Mouse (Mus musculus) C2C12 (cell line): Measurements from ENCODE around the gene Ccdc107.

Source experiments
- CTCF ChIP-seq: IDR thresholded peaks from one replicate; pipeline ENCODE4 v1.5.1; 2011; ENCODE audit not compliant: control insufficient read depth, insufficient read depth, insufficient read length
- USF1 ChIP-seq: IDR thresholded peaks from one replicate; pipeline ENCODE4 v1.6.1; 2011; ENCODE audit warnings: low read depth, mild to moderate bottlenecking, control low read depth, moderate library complexity

DNA sequence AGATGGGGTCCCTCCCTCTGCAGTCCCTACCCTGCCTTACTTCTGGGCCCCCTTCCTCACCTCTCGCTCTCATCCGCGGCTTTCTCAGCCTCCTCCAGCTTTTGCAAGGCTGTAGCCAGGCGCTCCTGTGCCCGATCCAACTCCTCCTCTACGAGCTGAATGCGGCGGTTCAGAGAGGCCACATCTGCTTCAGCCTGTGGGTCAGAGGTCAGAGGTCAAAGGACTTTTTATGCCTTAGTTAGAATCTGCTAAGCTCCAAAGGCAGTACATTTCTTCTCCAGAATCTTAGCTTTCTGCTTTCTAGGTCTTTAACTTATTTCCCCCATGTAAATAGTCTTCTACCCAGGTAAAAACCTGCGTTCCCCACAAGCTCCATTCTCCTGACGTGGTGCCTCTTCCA, 26.9 kb downstream of the Ccdc107 start:
- TF ChIP-seq CTCF (no peak), USF1 (no peak)
